Mouse (Mus musculus) cortical plate, adult 2 months (tissue): ENCODE measurements at regions not wholly inside any gene's neighbourhood (a gene's known extent, or its start where the extent isn't known, plus 50 kb on each side); places are given as distances from the start of the nearest gene placed in this dataset.

Experiments
- H3K27ac ChIP-seq: fragments of 200-500 bp; 2 replicates; pipeline ENCODE4 v1.5.1; 2012; ENCODE audit warnings: low read length, control low read depth, inconsistent platforms; ENCODE audit not compliant: insufficient read depth
- H3K4me1 ChIP-seq: fragments of 200-500 bp; 2 replicates; pipeline ENCODE4 v1.6.1; 2011; ENCODE audit warnings: low read length; ENCODE audit not compliant: control insufficient read depth, insufficient read depth
- H3K4me3 ChIP-seq: fragments of 200-500 bp; 2 replicates; pipeline ENCODE4 v1.5.1; 2011; ENCODE audit warnings: mild to moderate bottlenecking, low read length, control low read depth; ENCODE audit not compliant: insufficient read depth
- CTCF ChIP-seq: fragments of 200-500 bp; IDR thresholded peaks from 2 replicates; pipeline ENCODE4 v1.5.1; 2011; ENCODE audit warnings: mild to moderate bottlenecking, control low read depth, low read length; ENCODE audit not compliant: insufficient read depth; ENCODE audit errors: extremely low read depth
- POLR2A ChIP-seq: fragments of 200-500 bp; IDR thresholded peaks from 2 replicates; pipeline ENCODE4 v1.6.1; 2011; ENCODE audit warnings: mild to moderate bottlenecking, low read length, control low read depth; ENCODE audit not compliant: insufficient read depth; ENCODE audit errors: extremely low read depth

DNA sequence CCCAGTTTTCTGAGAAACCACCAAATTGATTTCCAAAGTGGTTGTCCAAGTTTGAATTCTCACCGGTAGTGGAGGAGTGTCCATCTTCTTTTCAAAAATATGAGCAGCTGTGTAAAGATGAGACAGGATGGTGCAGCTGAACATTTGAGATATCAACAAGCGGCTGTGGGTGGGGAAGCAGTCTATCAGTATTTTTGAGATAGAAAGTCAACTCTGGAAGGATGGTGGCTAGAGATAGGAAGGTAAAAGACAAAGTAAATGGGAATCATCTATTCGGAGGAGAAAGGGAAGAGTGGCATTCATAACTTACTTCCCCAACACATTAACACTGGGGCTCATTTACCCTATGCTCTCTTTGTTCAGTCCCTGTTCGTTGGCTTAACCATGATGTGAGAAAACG, 146.9 kb upstream of the Gmnc start:
- no peak overlapping the region for H3K4me3 ChIP-seq
- no peak overlapping the region for H3K27ac ChIP-seq
- TF ChIP-seq CTCF (no peak), POLR2A (no peak)
- no peaks in the 10 kb centered on the region for H3K4me1 ChIP-seq

DNA sequence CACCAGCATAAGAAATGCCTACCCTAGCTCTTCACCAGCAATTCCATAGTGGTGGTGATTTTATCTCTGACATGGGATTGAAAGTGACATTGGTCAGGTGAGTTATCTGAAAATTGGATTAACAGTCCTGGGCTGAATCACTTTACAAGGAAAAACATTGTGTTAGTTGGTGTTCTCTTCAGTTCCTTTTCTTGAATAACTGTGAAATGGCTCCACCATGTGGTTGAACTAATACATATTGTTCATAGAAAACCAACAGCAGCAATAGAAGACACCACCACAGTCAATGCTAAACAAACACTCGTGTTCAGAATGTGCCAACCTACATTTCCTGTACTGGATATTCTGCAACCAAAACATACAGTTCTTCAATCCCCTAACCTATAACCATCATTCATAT, 147.5 kb upstream of the Gmnc start:
- H3K27ac ChIP-seq = no peak overlapping the region
- no peak overlapping the region for H3K4me3 ChIP-seq
- H3K4me1 ChIP-seq = no peaks in the 10 kb centered on the region
- TF ChIP-seq CTCF (peak; percentile 14; the same call in 1 of the 2 replicates), POLR2A (no peak)

DNA sequence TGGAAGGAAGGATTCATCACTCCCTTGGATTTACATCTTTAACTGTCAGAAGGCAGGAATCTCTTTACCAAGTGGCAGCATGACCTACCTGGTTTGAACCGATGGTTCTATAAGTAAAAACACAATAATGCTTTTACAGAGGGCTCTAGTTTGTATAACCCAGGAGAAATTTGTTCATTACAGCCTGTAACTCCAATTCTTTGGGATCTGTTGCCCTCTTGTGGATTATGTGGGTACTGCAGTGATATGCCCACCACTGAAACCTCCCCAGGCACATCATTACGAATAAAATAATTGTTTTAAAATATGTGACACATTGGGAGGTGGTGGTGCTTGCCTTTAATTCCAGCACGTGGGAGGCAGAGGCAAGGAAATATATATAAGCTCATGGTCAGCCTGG, 148.6 kb upstream of the Gmnc start:
- TF ChIP-seq POLR2A (no peak), CTCF (peak; percentile 76)
- Histone ChIP-seq H3K27ac (no peak overlapping the region), H3K4me1 (no peaks in the 10 kb centered on the region), H3K4me3 (no peak overlapping the region)

DNA sequence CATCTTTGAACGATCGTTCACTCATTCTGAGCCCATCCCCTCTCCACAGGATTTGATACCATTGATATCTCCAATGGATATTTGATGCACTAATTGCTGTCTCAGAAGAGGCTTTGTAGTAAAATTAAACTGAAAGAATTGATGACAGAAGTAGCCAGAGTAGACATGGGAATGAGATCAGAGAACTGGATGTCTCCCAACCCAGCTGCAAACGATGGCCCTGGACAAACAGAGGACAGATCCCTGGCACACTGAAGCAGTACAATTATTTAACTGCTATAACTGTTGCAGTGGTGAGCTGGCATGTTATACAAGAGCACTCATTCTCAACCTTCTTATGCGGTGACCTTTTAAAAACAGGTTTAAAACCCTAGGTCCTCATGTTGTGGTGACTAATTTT, 151.5 kb upstream of the Ostn start:
- Histone ChIP-seq H3K4me1 (no peaks in the 10 kb centered on the region), H3K27ac (no peak overlapping the region), H3K4me3 (no peak overlapping the region)
- TF ChIP-seq CTCF = no peak
- TF ChIP-seq POLR2A = no peak

DNA sequence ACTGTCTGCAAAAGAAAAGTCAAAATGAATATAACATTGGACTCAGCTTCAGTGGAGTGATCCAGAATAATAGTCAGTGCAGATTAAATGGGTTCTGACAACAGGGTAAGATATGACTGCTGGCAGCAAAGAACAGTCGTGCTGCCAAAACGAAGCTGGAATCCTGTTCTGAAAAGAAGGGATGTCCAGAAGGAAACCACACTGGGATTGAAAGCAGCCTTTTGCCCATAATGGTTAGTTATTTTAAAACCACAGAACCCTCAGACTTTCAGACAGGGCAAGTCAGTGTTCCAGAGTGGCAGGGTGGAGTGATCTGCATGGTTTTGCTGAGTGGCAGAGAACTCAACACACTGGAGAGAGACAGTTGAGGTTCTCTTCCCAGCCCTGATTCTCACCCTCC, 111.6 kb upstream of the Ostn start:
- Histone ChIP-seq H3K4me1 (no peaks in the 10 kb centered on the region), H3K4me3 (no peak overlapping the region), H3K27ac (no peak overlapping the region)
- no peak for TF ChIP-seq CTCF
- no peak for TF ChIP-seq POLR2A
